Mouse (Mus musculus): Measurements from ENCODE around the gene Gabrd.

The Gabrd gene

GRCm38 (mm10) chr4:155343415-155344298 is 54.3 kb downstream of the Gabrd start:
- no peak for DNase-seq (ENCODE audit: low read depth)

GRCm38 (mm10) chr4:155336284-155337050 is 61.4 kb downstream of the Gabrd start:
- no peak for DNase-seq (ENCODE audit: low read depth)

Data from c-Kit-positive CD71-positive TER-119-negative erythroid progenitor cells, embryonic 14.5 days (primary cell).